Mouse (Mus musculus) CD8-positive naive resting alpha-beta T cell, adult 57 days (primary cell): ENCODE measurements around the gene Rnf227. TPM values are rescaled to one million over a fixed set of nuclear protein-coding genes. Genes with fewer than 3 reads are reported as not detected.

ENCODE experiments used
- total RNA-seq: library from RNA; stranded (reverse); gene quantifications from one replicate; pipeline ENCODE4 v1.2.4, GENCODE M21; 2023

The Rnf227 gene
- 1.5 TPM for total RNA-seq

GRCm38 (mm10) chr11:69340161-69341131 lies at the start of gene Rnf227:
TSS of gene Rnf227 (plus strand) at chr11:69340461.

DNA sequence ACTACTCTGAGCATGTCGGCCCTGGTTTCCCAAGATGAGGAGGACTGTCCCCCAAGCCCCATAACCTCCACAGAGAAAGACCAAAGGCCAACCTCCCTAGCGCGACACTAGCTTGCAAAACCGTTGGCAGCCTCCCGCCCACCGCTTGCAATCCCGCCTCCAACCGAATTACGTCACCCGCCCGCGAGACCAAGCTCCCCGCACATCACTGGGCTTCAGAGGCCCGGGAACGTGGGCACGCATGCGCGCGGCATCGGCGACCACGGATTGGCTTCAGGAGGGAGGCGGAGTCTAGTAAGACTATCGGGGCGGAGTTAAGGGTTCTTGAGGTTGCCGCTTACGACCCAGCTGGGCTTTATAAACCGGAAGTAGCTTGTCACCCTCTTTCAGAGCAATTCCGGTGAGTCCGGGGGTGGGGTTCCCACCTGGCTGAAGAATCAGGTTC lies 16.6 kb upstream of the Rnf227 start, which contains the start of the genes Cntrob and Trappc1:
TSS of gene Cntrob (minus strand) at position 109 of the 445 bp plus-strand sequence.
TSS of gene Trappc1 (plus strand) at position 314 of the 445 bp plus-strand sequence.

DNA sequence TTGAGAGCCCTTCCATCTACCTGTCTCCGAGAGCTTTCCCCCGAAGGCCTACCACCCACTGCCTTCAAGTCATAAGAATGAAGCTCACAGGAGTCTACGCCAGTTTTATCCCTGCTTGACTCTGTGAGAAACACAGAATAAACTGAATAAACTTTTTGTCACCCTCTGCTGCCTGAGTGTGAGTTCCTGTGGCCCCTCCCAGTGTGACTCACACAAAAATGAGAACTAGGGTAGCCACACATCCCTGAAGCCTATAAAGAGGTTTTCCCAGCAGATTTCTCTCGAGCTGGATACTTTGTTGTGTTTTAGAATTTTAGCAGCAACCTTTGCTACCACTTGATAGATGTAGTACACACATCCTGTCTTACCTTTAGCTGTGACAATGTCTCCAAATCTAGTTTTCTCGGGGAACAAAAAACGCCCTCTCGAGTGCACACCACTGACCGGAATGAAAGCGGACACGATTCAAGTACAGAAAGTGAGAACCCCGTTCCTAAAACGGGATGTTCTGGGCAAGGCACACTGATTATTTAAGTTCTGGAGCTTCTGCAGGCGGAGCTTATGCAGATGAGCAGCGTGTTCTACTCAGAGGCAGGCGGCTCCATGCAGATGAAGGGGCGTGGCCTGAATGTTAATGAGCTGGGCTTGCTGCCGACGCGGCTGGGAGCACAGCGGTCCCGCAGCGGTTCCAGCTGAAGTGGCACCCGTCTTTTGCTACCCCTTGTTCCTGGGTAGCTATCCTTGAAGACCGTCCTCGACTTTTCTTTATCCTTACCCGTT lies 14.4 kb upstream of the Rnf227 start, which contains the start of gene Kcnab3:
TSS of gene Kcnab3 (plus strand) at position 631 of the 780 bp plus-strand sequence.

GRCm38 (mm10) chr11:69369215-69369989 lies 29.1 kb downstream of the Rnf227 start, which contains the start of gene Chd3:
TSS of gene Chd3 (minus strand) at chr11:69369406.

Other genes with a start within 250 kb of the Rnf227 start
- 415 TPM for gene Per1, start 245.2 kb upstream of the Rnf227 start, total RNA-seq
- not detected for gene Hes7, start 220.1 kb upstream of the Rnf227 start, total RNA-seq
- gene 9130213A22Rik, start 217.9 kb upstream of the Rnf227 start, total RNA-seq: not detected
- gene Aloxe3, start 214.6 kb upstream of the Rnf227 start, total RNA-seq: 0.40 TPM
- not detected for gene Alox12b, start 183.5 kb upstream of the Rnf227 start, total RNA-seq
- gene Alox8, start 142.6 kb upstream of the Rnf227 start, total RNA-seq: not detected
- gene Gucy2e, start 103.4 kb upstream of the Rnf227 start, total RNA-seq: not detected
- gene Cntrob, start 16.7 kb upstream of the Rnf227 start, total RNA-seq: 18.4 TPM
- gene Trappc1, start 16.5 kb upstream of the Rnf227 start, total RNA-seq: 22.2 TPM
- 1.2 TPM for gene Kcnab3, start 14.2 kb upstream of the Rnf227 start, total RNA-seq
- 596 TPM for gene Chd3, start 28.9 kb downstream of the Rnf227 start, total RNA-seq
- gene Naa38, start 55.0 kb downstream of the Rnf227 start, total RNA-seq: 28.6 TPM
- gene Cyb5d1, start 55.2 kb downstream of the Rnf227 start, total RNA-seq: 35.5 TPM
- gene Tmem88, start 57.8 kb downstream of the Rnf227 start, total RNA-seq: 9.5 TPM
- 156 TPM for gene Kdm6b, start 73.2 kb downstream of the Rnf227 start, total RNA-seq
- gene Dnah2, start 208.6 kb downstream of the Rnf227 start, total RNA-seq: 0.09 TPM
- gene Efnb3, start 219.7 kb downstream of the Rnf227 start, total RNA-seq: 0.46 TPM
- gene Wrap53, start 239.8 kb downstream of the Rnf227 start, total RNA-seq: 11.6 TPM
- 157 TPM for gene Trp53, start 239.9 kb downstream of the Rnf227 start, total RNA-seq